Mouse (Mus musculus) cerebellum, adult 8-10 months (tissue): Measurements from ENCODE around the gene Wdr11.

Source experiments
- DNase-seq: peaks from one replicate; pipeline ENCODE4 v3.0.0; 2022

Gene Wdr11

DNA sequence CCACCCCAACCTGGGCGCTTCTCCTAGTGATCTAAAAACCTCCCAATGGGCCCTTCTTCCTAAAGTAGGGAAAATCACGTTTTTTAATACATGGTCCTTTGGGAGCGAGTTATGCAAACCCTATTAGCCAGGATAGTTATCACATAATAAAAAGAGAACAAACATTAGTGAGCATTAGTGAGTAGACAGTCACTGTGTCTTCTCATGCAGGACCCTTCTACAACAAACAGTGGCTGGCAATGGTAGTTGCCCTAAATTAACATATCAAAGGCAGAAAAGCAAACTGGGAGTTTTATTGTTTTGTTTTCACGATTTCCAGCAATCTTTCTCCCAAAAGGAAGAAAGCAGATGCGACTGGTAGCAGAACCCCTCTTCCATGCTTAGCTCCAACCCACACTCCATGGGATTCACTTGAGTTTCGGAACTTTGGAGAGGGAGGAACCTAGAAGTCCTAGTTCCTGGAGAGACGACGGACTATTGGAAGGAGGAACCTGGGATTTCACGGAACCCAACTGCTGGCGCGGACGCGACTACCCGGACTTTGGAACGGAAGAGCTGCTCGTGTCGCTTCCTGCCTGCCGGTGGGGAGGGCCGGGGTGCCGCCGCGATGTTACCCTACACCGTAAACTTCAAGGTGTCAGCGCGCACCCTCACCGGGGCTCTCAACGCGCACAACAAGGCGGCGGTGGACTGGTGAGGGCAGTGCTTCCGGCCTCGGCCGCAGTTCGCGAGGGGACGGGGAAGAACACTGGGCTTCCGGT, at the start of gene Wdr11:
Gene Wdr11, plus strand, starts transcription at position 493 of the 761 bp plus-strand sequence.
- peak; percentile 84 for DNase-seq

DNA sequence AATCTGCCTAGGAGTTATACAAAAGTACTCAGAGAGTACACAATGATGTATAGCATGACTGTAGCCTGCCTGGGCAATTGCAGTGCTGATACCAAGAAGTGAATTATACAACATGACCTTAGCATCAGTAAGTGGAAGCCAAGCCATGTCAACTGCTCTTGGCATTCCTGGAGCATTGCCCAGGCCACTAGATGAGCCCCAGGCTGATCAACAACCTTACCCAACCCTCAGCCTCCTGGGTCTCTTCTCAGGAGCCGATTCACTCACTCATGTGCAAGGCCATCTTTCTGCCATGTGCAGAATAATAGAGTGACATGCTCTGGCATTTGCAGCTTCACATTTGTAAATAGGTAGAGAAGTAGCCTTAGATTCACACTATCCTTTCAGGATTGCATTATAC, 24.1 kb upstream of the Wdr11 start:
- no peak for DNase-seq

DNA sequence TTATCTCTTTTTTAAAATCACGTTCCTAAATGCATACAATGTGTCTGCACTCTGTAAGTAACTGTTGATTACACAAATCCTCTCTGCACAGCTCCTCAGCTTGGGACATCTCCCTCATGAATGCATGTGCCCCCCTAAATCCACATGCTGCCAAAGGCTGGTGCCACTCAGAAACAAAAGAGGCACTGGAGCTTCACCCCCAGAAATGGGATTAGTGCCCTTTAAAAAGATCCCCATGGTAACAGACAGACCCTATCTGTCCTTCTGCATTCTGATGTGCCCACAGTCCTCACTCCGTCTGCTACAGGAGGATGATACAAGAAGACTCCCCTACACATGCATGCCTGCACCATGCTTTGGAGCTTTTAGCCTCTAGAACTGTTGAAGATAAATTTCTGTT, 23.3 kb upstream of the Wdr11 start:
- DNase-seq, result no peak

DNA sequence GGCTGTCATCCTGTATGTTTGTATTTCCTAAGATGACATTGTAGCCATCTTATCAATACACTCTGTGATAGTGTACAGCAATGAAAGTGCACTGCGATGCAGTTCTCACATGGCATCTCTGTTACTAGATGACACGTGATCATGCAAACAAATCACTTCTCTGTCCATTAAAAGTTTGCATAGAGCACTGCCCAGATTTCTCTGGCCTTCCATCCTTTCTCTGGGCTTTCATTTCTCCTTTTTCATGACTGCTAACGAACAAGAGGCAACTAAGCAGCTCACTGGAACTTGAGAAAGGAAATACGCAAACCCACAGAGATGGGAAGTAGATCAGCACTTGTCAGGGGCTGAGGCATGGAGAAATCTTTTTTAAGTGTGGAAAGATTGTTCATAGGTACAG, 17.2 kb upstream of the Wdr11 start:
- DNase-seq, result no peak

DNA sequence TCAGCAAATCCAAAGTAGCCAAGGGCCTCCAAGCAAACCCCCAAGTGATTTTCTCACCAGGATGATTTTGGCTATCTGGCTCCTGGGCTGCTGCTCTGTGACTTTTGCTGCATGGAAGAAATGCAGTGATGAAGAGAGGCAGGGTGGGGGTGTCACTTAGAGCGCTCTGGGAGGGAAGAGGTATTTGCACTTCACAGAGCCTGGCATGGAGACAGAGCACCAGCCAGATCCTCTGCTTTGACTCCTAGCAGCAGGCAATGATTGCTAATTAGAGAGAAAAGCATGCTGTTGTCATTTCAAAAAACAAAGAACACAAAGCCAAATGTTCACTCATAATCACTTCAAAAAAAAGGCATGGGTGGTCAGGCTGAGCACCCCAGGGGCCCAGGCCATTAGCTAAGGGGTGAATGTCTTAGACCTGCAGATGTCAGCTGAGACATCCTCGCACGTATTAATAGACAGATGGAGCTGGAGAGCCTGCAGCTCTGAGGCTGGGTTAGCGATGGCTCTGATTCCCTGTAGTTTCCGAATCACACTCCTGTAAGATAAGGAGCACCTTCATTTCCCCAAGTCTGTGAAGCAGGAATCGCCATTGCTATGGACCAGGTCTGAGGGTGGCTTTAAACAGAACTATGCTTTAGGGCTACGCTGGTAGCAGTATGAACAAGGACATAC, 16.4 kb upstream of the Wdr11 start:
- DNase-seq, result no peak

DNA sequence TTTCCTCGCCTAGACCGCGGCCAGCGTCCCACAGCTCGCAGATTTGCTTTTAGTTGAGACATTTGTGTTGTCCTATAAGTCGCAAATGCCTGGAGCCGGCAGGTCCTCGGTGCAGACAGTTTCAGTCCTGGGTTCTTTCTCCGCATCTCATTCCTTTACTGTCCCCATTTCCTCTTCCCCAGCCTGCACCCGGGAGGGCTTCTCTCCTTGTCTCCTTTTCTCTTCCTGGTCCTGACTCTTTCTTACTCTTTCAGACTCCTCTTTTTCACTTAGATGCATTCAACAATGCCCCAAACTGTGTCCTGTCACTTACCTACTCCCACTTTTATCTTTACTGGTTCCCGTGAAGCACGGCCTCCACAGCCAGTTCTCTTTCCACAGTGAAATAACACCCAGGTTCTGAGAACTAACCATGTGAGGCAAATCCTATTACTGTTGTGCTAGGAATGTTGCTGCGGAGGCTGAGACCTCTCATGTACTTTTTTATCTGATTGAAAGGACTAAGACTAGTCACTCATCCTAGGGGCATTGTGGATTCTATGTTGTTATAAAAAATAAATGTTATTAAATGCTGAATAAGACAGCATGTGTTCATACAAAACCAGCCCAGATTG, 576 bp downstream of the Wdr11 start:
- no peak for DNase-seq

DNA sequence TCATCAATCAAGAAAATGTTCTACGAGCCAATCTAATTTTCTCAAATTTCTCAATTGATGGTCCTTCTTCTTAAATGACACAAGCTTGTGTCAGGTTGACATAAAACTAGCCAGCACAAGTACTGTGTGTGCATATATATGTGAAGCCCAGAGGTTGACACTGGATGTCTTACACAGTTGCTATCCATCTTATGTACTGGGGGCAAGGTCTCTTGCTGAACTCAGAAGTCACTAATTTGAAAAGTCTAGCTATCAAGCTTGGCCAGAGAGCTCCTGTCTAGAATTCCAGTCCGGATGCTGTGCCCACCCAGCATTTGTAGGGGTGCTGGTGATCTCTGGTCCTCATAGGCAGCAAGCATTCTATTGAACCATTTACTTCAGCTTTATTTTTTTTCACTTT, 5.5 kb downstream of the Wdr11 start:
- DNase-seq, result no peak

DNA sequence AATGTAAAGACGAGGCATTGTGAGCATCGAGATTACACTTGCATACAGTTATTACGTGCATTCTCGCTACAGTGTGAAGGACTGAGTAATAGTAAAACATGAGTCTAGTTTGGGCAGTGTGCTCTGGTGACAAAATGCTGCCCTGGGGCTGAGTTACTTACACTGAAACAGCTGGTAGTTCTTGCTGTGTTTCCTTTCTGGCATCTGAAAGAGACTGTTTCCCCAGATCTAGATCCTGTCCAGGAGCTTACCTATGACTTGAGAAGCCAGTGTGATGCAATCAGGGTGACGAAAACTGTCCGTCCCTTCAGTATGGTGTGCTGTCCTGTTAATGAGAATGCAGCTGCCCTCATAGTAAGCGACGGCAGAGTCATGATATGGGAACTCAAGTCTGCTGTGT, 14.6 kb downstream of the Wdr11 start:
- no peak for DNase-seq

DNA sequence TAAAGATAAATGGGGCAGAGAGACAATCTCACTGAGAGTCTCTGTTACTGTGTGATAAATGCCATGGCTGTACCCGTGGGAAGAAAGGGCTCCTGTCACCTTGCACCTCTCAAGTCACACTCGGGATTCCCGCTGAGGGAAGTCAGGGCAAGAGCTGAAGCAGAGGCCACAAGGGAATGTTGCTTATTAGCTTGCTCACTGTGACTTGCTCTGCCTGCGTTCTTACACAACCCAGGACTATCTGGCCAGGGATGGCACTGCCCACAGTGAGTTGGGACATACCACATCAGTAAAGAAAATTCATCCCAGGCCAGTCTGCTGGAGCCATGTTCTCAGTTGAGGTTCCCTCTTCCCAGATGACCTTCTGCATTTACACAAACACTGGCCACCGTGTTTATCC, 29.5 kb downstream of the Wdr11 start:
- DNase-seq, result no peak

DNA sequence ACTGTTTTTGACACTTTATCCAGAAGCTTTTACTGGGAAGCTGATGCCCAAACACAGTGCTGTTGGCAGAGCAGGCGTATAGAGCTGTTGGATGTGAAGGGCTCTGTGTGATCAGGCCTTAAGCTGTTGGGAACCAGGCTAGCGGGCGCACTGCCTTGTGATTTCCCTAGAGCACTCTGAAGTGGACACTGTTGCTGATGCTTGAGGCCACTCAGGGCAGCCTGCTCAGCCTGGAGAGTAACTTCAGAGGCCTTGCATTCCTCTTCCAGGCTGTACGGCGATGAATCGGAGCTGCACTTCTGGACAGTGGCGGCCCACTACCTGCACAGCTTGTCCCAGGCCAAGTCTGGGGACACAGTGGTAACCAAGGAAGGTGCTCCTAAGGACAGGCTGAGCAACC, 38.7 kb downstream of the Wdr11 start:
- DNase-seq, result no peak

DNA sequence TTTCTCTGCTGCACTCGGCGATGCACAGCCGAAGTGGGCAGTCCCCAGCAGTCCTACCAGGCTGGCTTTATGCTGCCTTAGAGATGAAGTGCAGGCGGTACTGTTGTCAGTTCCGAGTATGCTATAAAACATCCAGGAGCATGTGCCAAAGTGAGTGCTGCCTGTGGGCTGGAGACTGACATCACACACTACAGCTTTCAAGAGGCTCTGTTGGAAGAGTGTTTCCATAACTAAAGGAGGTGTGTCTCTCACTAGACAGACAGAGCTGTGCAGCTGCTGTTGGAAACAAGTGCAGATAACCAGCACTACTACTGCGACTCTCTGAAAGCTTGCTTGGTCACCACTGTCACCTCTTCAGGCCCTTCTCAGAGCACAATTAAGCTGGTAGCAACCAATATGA, 39.8 kb downstream of the Wdr11 start:
- DNase-seq, result no peak

DNA sequence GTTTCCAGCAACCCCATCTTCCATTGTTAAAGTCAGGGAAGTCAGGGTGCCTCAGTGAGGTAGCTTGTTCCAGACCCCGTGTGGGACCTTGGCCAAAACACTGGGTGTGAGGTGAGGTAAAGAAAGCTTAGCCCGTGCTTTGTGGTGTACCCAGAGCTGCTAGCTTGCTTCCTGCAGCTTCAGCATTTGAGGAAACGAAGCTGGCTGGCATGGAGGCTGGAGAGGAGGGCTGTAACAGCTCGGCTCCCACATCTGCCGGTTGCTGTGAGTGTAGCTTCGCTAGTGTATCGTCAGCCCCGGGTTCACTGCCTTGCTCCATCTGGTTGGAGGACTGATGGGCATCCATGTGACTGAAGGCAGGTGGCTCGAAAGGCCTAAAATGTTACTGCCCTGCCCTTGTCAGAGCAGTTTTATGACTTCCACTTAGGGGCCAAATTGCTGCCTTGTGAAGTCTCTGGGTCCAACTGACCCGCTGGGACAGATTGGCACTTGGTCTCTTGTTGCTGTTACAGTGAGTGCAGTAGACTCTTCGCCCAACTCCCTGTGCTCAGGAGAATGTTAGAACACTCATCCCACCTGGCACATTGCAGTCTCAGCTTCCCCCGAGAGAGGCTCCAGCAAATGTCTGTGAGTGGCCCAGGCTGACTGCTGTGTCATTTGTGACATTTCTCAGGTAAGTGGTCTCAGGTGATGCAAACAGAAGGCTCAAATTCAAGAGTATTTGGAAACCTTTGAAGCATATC, 44.4 kb downstream of the Wdr11 start:
- DNase-seq, result no peak

DNA sequence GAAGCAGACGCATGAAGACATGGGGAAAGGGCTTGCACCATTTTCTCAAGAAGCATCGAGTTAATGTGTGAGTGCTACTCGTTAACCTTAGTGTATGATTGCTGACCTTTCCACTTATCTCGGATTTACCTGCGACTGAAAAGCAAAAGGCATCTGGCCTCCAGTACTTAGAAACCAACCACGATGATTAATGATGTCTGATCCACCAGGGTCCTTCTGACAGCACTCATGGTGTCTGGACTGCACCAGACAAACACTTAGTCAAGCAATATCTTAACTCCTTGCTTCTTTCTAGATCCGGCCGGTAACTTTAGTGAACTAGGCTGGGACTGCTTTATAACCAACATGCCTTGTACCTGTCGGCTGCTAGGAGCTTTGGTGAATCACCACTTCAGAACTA, 45.3 kb downstream of the Wdr11 start:
- DNase-seq, result no peak

DNA sequence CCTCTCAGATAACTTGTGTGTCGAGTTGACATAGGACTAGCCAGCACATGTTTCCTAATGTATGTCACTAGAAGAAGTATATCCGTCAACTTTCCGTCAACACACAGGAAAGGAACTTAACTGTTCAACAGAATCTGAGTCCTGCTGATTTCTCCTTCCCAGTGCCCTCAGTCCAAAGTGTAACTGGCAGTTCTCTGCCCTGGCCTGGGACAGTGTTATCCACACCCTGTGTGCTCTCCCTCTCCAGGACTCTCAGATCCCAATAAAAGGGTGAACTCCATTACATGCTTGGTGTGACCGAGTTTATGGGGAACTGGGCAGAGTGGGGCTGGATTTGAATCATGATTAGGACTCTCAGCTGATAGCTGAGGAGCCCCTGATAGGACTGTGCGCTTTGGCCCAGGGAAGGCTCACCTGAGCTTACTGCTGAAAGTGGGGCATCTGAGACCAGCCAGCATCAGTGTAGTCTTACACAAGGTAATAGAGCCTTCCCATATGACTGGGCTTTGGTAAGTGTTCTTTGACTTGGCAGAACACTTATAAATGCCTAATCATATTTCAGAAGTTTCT, 46.3 kb downstream of the Wdr11 start:
- DNase-seq, result no peak

DNA sequence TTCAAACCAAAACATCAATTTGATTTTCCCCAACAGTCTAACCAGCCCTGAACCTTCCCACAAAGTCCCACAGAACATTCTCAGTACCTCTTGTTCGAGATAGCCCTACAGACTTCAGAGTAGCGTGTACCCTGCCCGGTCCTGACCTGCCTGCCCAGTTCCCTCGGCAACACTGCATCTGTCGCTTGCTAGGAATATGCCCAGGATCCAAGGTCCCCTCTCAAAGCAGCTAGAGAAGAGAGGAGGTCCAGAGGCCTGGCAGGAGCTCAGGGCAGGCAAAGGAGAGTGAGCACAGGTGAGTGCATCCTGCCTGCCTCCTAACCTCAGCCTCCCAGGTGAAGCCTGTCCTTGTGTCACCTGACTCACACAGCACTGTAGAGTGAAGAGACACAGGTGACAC, 47.3 kb downstream of the Wdr11 start:
- no peak for DNase-seq

DNA sequence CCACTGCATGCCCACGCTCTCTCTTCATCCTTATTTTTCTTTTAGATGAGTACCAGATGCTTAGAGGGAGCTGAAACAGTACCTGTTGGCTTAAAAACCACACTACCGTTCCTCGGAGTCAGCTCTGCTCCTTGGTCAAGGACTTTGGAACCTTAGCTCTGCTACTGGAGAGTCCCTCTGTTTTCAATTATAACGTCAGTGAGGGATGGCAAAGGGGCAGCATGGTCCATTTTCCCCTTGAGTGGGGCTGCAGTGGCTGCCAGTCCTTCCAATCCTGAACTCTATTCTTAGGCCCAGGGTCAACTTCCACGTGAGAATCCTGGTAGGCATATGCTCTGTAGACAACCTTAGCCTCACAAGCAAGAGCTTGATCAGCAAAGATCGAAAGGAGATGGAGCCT, 48.2 kb downstream of the Wdr11 start:
- no peak for DNase-seq

DNA sequence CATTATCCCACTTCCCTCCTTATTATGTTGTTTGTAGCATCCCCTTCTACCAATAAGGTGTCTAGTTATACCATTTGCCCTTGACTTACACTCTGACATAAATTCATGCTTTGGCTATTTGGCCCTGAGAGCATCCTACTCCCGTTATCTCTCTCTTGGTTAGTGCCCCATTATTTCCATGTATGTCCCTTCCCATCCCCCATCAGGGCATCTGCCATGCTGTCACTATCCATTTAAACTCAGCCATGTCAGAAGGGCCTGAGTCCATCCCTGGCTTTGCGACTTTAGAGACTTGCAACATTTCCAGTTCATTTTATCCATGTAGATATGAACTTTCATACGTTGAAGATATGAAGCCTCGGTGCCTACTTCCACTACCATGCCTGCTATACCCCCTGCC, 51.6 kb downstream of the Wdr11 start:
- no peak for DNase-seq

DNA sequence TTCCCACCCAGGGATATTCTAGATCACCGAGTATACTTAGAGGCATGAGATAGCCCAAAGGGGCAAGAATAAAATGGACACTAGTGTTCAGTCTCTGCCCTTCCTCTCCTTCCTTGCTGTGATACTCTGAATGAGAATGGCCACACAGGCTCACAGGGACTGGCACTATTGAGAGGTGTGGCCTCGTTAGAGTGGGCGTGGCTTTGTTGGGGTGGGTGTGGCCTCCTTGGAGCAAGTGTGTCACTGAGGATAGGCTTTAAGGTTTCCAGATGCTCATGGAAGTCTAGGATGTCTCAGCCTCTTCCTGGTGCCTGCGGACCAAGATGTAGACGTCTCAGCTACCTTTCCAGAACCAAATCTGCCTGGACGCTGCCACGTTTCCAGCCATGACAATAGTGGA, 56.1 kb downstream of the Wdr11 start:
- no peak for DNase-seq

DNA sequence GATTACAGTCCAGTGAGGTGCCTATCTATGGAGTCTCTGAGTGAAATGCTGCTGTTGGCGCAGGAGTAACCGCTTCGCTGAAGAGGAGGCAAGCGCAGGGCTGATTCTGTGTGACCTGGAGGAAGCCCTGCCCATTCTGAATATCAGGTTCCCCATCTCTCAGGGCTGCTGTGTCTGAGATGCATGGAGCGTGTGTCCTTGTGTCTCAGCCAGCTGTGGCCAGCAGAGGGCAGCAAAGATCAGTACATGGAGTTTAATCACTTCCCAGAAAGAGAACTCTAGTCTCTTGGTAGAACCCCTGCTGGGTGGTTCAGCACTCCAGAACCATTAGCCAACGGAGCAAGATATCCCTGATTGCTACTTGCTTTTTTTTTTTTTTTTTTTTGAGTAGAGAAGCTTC, 57.3 kb downstream of the Wdr11 start:
- peak; percentile 64 for DNase-seq

DNA sequence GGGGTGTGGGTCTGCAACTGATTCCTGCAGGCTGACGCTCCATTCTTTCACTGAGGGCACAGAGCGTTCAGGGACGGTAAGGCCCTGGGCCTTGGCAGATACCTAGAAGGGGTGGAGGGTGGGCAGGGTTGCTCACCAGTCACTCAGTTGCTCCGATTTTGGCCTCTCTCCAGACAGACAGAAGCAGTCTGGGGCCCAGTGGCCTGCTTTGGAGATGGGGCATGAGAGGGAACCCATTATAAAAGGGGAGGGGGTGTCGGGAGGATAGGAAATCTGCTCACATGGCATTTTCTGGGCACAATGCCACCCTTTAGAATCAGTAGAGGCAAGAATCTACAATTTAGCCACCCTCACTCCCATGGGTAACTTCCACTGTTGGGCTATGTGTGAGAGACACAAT, 59.1 kb downstream of the Wdr11 start:
- DNase-seq, result no peak

DNA sequence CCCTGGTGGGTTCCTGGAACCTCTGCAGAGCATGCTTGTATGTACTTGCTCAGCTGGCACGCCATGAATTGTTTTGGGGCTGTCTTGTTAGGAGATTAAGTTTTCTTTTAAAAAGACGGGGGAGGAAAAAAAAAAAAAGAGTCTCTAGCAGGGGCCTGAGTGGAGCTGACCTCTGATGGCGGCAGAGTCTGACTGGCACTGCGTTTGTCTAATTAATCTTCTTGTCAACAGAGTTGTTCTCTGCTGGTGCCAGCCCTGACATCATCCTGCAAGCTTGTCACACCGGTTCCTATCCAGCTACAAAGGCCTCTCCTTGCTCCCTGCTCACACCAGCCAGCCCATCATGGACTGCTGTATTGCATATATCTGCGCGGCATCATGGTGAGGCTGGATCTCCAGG, 60.1 kb downstream of the Wdr11 start:
- DNase-seq, result no peak

DNA sequence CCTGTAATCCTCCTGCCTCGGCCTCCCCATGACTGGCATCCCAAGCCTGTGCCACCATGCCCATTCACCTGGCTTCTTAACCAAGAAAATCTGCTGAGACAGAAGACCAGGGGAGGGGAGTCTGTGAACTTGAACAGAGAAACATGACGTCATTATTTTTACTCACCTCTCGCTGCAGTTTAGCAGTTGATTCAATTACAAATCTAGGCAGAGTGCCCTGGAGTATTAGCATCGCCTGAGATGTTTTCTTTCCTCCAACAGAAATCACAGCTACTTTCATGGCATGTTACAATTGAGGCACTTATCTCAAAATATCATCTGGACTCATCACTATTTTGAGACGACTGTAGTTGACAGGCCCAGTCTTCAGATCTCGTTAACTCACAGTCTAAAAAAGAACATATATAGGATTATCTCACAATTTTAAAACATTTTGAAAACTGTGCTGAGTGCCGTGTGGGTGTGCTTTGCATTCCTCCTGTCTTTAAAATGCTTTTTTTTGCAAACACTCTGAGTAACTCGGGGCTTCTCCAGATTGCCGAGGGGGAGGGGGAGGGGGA, 61.3 kb downstream of the Wdr11 start:
- DNase-seq, result no peak

DNA sequence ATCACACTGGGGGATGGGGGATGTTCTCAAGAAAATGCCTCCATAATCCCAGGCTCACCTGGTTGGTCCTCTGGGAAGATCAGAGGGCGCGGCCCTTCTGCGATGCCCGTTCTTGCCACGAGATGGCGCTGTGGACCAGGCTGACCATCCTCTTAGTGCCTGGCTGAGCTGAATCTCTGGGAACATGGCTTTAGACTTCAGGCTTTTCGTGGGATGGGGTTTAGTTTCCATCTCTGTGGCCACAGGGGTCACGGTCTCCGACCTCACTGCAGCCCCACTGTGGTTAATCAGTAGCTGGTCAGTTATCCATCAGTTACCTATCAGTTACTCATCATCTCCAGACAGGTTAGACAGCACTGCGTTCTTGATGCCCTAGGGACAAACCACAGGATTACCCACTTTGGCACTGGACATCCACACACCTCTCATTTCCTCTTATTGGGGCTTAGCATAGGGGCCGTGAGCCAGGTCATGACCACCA, 62.2 kb downstream of the Wdr11 start:
- DNase-seq, result peak; percentile 69
